Mouse (Mus musculus) forebrain, embryonic 10.5 days (tissue): Measurements from ENCODE around the gene Rack1. TPM values are rescaled to one million over a fixed set of nuclear protein-coding genes. Genes with fewer than 3 reads are reported as not detected.
"Not testable (repeated sequence)": the region's sequence is repeated elsewhere in the genome, so short reads cannot be mapped to it uniquely, and the experiment has no call there.

Experiments used
- DNase-seq: peaks from one replicate; pipeline ENCODE4 v3.0.0-alpha.2; 2017; ENCODE audit warnings: low spot score; ENCODE audit errors: extremely low spot score
- H3K27ac ChIP-seq: fragments of 300-500 bp; sonication (generic); 2 replicates; pipeline ENCODE4 v1.5.1; 2016; ENCODE audit warnings: mild to moderate bottlenecking
- H3K27me3 ChIP-seq: fragments of 300-500 bp; sonication (generic); 2 replicates; pipeline ENCODE4 v1.6.1; 2016; ENCODE audit warnings: mild to moderate bottlenecking; ENCODE audit not compliant: poor library complexity, severe bottlenecking
- H3K36me3 ChIP-seq: fragments of 300-500 bp; sonication (generic); replicated peaks from 2 replicates; pipeline ENCODE4 v1.6.1; 2016; ENCODE audit warnings: mild to moderate bottlenecking, moderate library complexity
- H3K4me1 ChIP-seq: fragments of 300-500 bp; sonication (generic); 2 replicates; pipeline ENCODE4 v1.6.1; 2016
- H3K4me3 ChIP-seq: fragments of 300-500 bp; sonication (generic); 2 replicates; pipeline ENCODE4 v1.5.1; 2016; ENCODE audit warnings: mild to moderate bottlenecking, moderate library complexity
- H3K9me3 ChIP-seq: fragments of 300-500 bp; sonication (generic); 2 replicates; pipeline ENCODE4 v1.6.1; 2016; ENCODE audit warnings: mild to moderate bottlenecking, moderate library complexity
- WGBS: fragments of 180-500 bp; shearing (Covaris S2); methylation state at CpG from one replicate; pipeline ENCODE4 v1.1.7; 2016; 5-methylcytosine and 5-hydroxymethylcytosine counted together
- polyA plus RNA-seq: library from polyadenylated mRNA; unstranded; fragments of >200 nt; fragmentation: Nextera tagmentation; extraction: Ambion mirVana; gene quantifications from 2 replicates; pipeline ENCODE4 v1.2.1, GENCODE M21; 2016

Gene Rack1
- polyA plus RNA-seq, 1 experiment from 2014 or later: 861 TPM

DNA sequence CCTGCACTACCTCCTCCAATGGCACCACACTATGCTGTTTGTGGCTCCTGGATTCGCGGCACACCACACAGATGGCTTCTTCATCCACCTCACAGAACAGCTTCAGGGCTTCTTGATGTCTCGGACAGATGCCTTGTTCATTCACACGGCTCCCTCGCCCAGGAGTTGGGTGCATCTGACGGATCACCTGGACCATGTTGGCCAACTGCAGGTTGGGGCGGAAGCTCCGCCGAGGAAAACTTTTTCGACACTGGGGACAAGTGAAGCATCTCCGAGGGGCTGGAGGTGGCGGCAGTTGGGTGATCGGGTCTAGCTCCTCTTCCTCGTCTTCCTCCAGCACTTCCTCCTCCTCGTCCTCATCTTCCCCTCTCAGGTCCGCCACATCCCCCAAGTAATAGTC is 15.7 kb downstream of the Rack1 start:
- Histone ChIP-seq H3K9me3 (no peaks in the 10 kb centered on the region), H3K27me3 (no peaks in the 10 kb centered on the region), H3K27ac (peak overlapping the region; percentile 95; the same call in 1 of the 2 replicates), H3K4me3 (peak overlapping the region; percentile 90), H3K36me3 (peaks cover 43% of the 10 kb centered on the region), H3K4me1 (peaks cover 22% of the 10 kb centered on the region)
- DNase-seq: no peak
- WGBS: 91% methylated on average over 14 of the region's 16 CpGs

DNA sequence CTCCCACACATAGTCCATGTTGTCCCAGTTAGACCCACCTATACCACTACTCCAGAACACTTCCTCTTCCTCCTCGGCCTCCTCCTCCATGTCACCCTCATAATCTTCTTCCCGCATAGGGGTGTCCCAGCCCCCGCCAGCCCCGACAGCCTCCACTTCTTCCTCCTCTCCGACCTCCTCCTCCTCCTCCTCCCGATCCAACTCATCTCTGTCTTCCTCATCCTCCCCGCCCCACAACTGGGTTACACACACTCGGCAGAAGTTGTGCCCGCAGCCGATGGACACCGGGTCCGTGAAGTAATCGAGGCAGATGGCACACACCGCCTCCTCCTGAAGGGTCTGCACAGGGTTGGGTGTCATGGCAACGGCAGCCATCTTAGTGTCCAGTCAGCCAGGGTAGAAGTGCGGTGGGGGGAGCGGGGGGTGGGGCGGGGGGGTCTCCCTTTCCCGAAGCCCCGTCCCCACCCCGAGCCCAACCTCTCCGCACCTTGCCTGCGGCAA is 16.2 kb downstream of the Rack1 start:
- peak; percentile 66 for DNase-seq
- H3K27ac ChIP-seq: peak overlapping the region; percentile 95
- H3K9me3 ChIP-seq: no peaks in the 10 kb centered on the region
- no peaks in the 10 kb centered on the region for H3K27me3 ChIP-seq
- peak overlapping the region; percentile 90 for H3K4me3 ChIP-seq
- 6% methylated on average over 23 of the region's 23 CpGs for WGBS
- peaks cover 38% of the 10 kb centered on the region for H3K36me3 ChIP-seq
- H3K4me1 ChIP-seq: peaks cover 22% of the 10 kb centered on the region

DNA sequence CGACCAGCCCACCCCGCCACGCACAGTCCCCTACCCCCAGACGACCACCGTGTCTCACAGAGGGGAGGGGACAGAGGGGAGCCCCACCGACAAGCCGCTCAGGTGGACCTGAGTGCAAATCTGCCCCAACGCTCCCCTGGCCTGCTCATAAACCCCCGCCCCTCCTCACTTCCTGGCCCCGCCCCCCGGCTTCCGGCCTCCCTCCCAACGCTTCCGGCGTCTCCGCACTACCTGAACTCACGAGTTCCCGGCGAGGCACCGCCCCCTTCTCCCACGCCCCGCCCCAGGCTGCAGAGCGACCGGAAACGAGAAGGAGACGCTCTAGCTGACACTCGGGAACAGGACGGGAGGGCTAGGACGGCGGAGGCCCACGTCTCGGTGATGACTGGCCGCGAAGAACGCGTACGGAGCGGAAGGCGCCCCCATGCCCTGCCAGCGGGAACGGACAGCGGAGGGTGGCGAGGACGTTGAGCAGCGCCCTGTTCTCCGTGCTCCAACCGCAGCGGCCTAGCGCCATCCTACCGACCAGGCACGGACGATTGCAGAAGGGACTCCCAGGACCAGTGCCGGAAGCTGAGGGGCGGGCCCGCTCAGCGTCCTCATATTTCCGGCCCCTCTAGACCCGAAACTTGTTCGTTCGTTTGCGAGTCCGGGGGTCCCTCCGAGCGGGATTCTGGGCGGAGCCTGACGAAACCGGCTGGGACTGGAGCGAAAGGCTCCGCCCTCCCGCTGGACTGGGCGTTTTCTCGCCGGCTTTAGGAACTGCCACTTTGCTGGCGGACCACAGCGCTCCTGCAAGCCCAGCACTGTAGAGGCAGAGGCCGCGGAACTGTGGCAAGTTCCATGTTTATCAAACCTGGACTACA is 16.9 kb downstream of the Rack1 start, which contains the start of gene Trim41:
TSS of gene Trim41 (minus strand) at position 554 of the 866 bp plus-strand sequence.
- peak; percentile 99 for DNase-seq
- H3K27ac ChIP-seq: peak within 1 kb of the TSS; percentile 95
- H3K4me1 ChIP-seq: peaks cover 22% of the 10 kb centered on the region
- peak within 1 kb of the TSS; percentile 90 for H3K4me3 ChIP-seq
- H3K9me3 ChIP-seq: no peaks in the 10 kb centered on the region
- H3K36me3 ChIP-seq: peaks cover 31% of the 10 kb centered on the region
- no peaks in the 10 kb centered on the region for H3K27me3 ChIP-seq
- under 1% methylated on average over 77 of the region's 77 CpGs for WGBS

DNA sequence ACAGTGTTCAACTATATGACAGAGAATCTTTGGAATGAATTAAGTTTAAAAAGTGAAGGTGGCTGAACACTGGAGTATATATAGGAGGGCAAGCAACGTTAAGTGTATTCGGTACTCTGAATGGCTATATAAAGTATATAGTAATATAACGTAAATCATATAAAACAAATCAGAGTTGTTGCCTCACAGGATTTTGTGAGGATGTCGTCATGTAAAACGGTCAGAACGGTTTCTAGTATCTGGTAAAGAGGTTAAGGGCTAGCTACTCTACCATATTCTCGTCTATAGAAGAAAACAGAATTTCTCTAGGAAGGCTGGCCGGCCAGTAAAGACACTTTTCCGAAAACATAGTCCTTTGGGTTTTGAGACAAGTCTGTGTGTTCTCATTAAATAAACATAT is 17.7 kb downstream of the Rack1 start:
- WGBS: 8% methylated on average over 9 of the region's 9 CpGs
- H3K36me3 ChIP-seq: peaks cover 24% of the 10 kb centered on the region
- H3K4me3 ChIP-seq: peak overlapping the region; percentile 90
- no peak for DNase-seq
- H3K27me3 ChIP-seq: no peaks in the 10 kb centered on the region
- peak overlapping the region; percentile 95 for H3K27ac ChIP-seq
- H3K4me1 ChIP-seq: peaks cover 24% of the 10 kb centered on the region
- no peaks in the 10 kb centered on the region for H3K9me3 ChIP-seq

DNA sequence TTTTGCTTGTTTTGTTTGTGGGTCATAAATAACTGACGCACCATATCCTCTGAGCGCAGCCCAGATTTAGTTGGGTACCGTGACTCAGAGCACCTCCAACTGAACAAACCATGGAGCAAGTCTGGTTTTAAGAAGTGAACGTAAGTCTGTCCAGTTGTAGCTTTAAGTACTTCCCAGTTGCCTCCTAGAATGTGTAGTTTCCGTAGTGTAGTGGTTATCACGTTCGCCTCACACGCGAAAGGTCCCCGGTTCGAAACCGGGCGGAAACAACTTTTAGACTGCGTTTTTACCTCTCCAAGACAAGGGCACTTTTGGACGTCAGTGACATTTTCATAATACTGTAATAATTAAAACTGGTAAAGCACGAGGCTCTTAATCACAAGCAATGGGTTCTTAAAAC is 18.2 kb downstream of the Rack1 start:
- 0 out of 2 replicates have a peak overlapping the region, but pooled peaks have one; percentile 95 for H3K27ac ChIP-seq
- no peaks in the 10 kb centered on the region for H3K9me3 ChIP-seq
- H3K27me3 ChIP-seq: no peaks in the 10 kb centered on the region
- H3K36me3 ChIP-seq: peaks cover 18% of the 10 kb centered on the region
- WGBS: 1% methylated on average over 16 of the region's 16 CpGs
- H3K4me1 ChIP-seq: peaks cover 28% of the 10 kb centered on the region
- DNase-seq: peak; percentile 83
- H3K4me3 ChIP-seq: peak overlapping the region; percentile 90

DNA sequence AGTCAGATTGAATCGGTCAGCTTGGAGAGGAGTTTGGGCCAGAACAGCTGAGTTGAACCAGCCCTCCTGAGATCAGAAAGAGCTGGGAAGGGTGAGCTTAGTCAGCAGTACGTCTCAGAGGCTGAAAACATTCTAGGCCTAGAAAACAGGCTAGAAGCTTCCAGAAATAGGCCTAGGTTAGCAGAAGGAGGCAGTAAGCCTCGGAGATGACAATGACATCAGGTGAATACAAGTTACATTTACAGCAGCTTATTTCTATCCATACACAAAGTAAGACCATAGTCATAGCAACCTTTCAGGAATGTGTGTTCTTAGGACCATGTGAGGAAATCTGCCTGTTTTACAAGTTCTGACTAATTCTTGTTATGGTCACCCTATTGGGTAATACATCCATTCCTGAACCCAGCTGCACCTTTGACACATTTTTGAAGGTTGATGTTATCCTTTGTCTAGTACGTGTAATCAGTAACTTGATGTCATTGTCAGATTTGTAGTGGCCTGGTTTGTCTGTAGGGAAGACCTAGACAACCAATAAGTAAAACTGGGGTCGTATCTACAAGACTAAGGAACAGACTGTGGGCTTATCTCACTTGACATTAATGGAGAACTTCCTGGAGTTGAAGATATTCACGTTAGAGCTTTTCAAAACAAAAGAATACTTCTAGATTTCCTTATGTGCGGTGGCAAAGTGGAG is 19.6 kb downstream of the Rack1 start:
- no peak overlapping the region for H3K27ac ChIP-seq
- H3K27me3 ChIP-seq: peaks cover 11% of the 10 kb centered on the region

DNA sequence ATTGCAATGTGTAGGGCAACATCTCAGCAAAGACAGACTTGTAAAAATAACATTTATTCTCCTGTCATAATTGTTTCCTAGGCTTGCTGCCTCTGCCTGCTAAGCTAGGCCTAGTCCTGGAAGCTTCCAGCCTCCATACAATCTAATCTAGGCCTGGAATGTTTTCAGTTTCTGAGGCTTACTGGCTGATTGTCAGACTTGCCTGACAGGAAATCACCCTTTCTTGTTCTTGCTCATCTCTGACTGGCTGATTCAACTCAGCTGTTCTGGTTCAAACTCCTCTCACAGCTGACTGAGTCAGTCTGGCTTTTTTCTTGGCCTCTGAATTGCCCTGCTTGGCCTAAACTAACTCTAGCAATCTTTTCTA is 20.2 kb downstream of the Rack1 start:
- Histone ChIP-seq H3K4me1 (peaks cover 36% of the 10 kb centered on the region), H3K4me3 (no peak overlapping the region), H3K9me3 (no peaks in the 10 kb centered on the region), H3K27me3 (peaks cover 15% of the 10 kb centered on the region), H3K36me3 (peaks cover 6% of the 10 kb centered on the region), H3K27ac (no peak overlapping the region)
- no peak for DNase-seq

More for the DNA sequence above, 19.6 kb downstream of the Rack1 start:
- peaks cover 9% of the 10 kb centered on the region for H3K36me3 ChIP-seq
- no peak for DNase-seq
- no peaks in the 10 kb centered on the region for H3K9me3 ChIP-seq
- WGBS: 78% methylated on average over 7 of the region's 7 CpGs
- H3K4me1 ChIP-seq: peaks cover 39% of the 10 kb centered on the region
- no peak overlapping the region for H3K4me3 ChIP-seq

DNA sequence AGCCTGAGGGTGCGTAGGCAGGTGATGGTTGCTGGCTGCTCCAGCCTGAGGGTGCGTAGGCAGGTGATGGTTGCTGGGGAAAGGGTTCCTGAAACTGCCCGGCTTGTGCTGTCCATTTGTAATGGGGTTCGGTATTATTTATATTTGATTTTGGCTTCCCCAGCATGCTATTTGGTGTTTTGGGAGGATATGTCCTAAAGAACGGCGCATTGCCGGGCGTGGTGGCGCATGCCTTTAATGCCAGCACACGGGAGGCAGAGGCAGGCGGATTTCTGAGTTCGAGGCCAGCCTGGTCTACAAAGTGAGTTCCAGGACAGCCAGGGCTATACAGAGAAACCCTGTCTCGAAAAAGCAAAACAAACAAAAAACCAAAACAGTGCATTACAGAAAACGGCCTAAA is 21.2 kb downstream of the Rack1 start:
- H3K4me1 ChIP-seq: peaks cover 26% of the 10 kb centered on the region
- not testable (repeated sequence) for H3K9me3 ChIP-seq, H3K36me3 ChIP-seq, H3K4me3 ChIP-seq, H3K27ac ChIP-seq, DNase-seq
- WGBS: 84% methylated on average over 14 of the region's 14 CpGs
- peaks cover 15% of the 10 kb centered on the region for H3K27me3 ChIP-seq

DNA sequence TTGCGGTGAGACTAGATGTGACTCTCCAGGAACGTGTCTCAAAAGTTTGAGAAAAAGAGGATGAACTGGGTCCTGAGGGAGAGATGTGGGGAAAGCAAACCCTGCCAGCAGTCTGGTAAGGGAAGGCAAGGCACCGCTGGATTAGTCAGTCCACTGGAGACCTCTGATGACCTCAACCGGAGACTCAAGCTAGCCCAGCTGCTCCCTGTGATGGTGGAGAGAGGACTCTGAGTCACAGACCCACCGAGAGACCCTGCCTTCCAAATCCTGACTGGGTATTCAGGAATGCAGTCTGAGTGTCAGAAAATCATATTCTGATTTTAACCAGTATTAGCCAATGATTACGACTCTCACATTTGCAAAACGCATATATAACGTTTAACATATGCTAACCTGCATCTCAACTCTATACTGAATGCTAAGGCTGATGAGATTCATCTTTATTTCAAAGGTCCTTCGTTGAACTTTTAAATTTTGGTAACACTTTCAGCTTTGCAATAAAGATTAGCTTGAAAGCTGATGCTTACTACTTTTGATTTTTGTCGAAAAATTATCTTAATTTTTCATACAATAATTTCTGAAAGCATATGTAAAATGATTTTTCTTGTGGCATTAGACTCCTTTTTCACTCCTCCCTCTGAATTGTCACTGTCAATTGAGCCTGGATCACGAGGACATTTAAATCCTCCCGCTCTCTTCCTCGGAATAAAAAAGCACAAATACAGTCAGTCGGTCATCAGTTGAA is 22.8 kb downstream of the Rack1 start:
- 34% methylated on average over 14 of the region's 14 CpGs for WGBS
- Histone ChIP-seq H3K27ac (no peak overlapping the region), H3K36me3 (no peaks in the 10 kb centered on the region), H3K27me3 (peaks cover 24% of the 10 kb centered on the region), H3K4me1 (peaks cover 30% of the 10 kb centered on the region), H3K4me3 (peak overlapping the region; percentile 52), H3K9me3 (peaks cover 6% of the 10 kb centered on the region; the same call in 1 of the 2 replicates)
- no peak for DNase-seq

DNA sequence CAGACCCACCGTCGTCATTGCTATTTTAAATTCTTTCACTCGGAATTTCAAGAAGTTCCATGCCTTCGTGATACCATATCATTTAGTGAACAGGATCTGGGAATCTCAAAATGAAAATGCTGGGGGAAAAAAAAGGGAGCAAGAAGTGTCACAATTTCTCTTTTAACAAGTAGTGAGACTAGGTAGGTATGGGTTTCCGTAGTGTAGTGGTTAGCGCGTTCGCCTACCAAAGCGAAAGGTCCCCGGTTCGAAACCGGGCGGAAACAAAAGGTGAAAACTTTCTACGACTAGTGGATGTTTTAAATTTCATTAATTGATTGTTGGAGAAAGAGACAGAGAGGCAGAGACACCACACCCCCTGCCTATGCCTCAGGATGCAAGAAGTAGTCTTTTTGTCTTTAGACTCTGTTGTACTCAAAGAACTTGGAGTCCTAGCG is 23.4 kb downstream of the Rack1 start:
- peaks cover 9% of the 10 kb centered on the region; the same call in 1 of the 2 replicates for H3K9me3 ChIP-seq
- peak; percentile 76 for DNase-seq
- H3K27me3 ChIP-seq: peaks cover 27% of the 10 kb centered on the region
- peak overlapping the region; percentile 52 for H3K4me3 ChIP-seq
- H3K36me3 ChIP-seq: no peaks in the 10 kb centered on the region
- H3K27ac ChIP-seq: no peak overlapping the region
- under 1% methylated on average over 15 of the region's 15 CpGs for WGBS
- peaks cover 30% of the 10 kb centered on the region for H3K4me1 ChIP-seq

DNA sequence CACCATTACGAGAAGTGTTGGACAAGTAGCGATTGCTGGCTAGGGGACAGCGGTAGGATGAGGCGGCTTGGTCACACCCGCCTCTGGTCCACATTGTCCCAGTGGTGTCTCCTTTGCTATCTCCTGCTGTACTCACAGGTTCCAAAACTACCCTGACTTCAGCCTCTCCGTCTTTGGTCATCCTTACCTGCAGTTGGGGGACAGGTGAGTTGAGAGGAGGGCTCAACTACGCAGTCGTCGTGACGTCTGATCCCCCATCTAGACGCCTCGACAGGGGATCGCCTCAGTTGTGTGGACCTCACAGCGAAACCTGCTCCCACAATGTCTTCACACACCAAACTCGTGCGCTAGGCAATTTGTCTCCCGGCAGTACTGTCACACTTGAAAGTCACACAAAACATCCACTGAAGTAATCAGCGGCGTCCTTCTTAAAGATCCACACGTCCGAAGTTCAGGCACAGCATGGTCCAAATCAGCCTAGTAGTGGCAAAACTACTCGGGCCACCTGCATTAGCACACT is 24.2 kb downstream of the Rack1 start:
- H3K36me3 ChIP-seq: no peaks in the 10 kb centered on the region
- H3K4me1 ChIP-seq: peaks cover 30% of the 10 kb centered on the region
- H3K9me3 ChIP-seq: peaks cover 9% of the 10 kb centered on the region; the same call in 1 of the 2 replicates
- H3K27me3 ChIP-seq: peaks cover 31% of the 10 kb centered on the region
- H3K4me3 ChIP-seq: peak overlapping the region; percentile 52
- H3K27ac ChIP-seq: no peak overlapping the region
- DNase-seq: peak; percentile 30
- 3% methylated on average over 22 of the region's 22 CpGs for WGBS
